Mouse (Mus musculus) brain, embryonic 14.5 days (tissue): ENCODE data around the gene Ncbp3.

Experiments used
- CTCF ChIP-seq: fragments of 200-500 bp; IDR thresholded peaks from 2 replicates; pipeline ENCODE4 v1.5.1; 2012; ENCODE audit warnings: inconsistent platforms, mild to moderate bottlenecking, moderate library complexity, borderline replicate concordance; ENCODE audit not compliant: insufficient read depth, insufficient read length; ENCODE audit errors: extremely low read depth
- POLR2A ChIP-seq: fragments of 200-500 bp; IDR thresholded peaks from 2 replicates; pipeline ENCODE4 v1.6.1; 2012; ENCODE audit warnings: mild to moderate bottlenecking, inconsistent platforms, borderline replicate concordance; ENCODE audit not compliant: poor library complexity, insufficient read depth, insufficient read length, severe bottlenecking; ENCODE audit errors: extremely low read depth

GRCm38 (mm10) chr11:73108195-73108897 is 60.8 kb downstream of the Ncbp3 start:
- TF ChIP-seq POLR2A, result no peak
- TF ChIP-seq CTCF, result no peak
